Mouse (Mus musculus) CD4-positive naive resting alpha-beta T cell, adult 57 days (primary cell): ENCODE measurements around the gene Ucn3. TPM values are rescaled to one million over a fixed set of nuclear protein-coding genes. Genes with fewer than 3 reads are reported as not detected.

Experiments used
- total RNA-seq: library from RNA; stranded (reverse); gene quantifications from one replicate; pipeline ENCODE4 v1.2.4, GENCODE M21; 2023

Gene Ucn3
- total RNA-seq = not detected

GRCm38 (mm10) chr13:3945249-3945648 is at the start of gene Ucn3:
Ucn3 (minus strand) TSS chr13:3945349.

GRCm38 (mm10) chr13:3917571-3918311 is 27.4 kb downstream of the Ucn3 start, which contains the start of the genes Net1 and Tubal3:
Net1 (minus strand) TSS chr13:3918220.
Tubal3 (plus strand) TSS chr13:3918274.

Other genes starting within 250 kb of the Ucn3 start
- gene Calml3, start 141.0 kb downstream of the Ucn3 start, total RNA-seq = not detected
- not detected for gene Calm4, start 107.6 kb downstream of the Ucn3 start, total RNA-seq
- gene Calm5, start 91.2 kb downstream of the Ucn3 start, total RNA-seq = not detected
- gene Net1, start 27.1 kb downstream of the Ucn3 start, total RNA-seq = 31.0 TPM
- not detected for gene Tubal3, start 27.1 kb downstream of the Ucn3 start, total RNA-seq
- not detected for gene Akr1c14, start 103.7 kb upstream of the Ucn3 start, total RNA-seq
- gene Akr1c18, start 205.3 kb upstream of the Ucn3 start, total RNA-seq = 0.53 TPM
- gene Akr1c13, start 245.8 kb upstream of the Ucn3 start, total RNA-seq = 10.9 TPM